Mouse (Mus musculus): ENCODE data around the gene Plcl2.

Plcl2 gene

GRCm38 (mm10) chr17:50730896-50731295 is 221.7 kb downstream of the Plcl2 start:
- no peak for DNase-seq (ENCODE audit: low read depth, low spot score)
- H3K27me3 ChIP-seq (ENCODE audit: control insufficient read depth, insufficient read depth, low read length, poor library complexity, severe bottlenecking): no peaks in the 10 kb centered on the region
- no peaks in the 10 kb centered on the region for H3K36me3 ChIP-seq (ENCODE audit: control insufficient read depth, insufficient read depth, low read length, poor library complexity, severe bottlenecking)

- no peaks in the 10 kb centered on the region for H3K36me3 ChIP-seq (ENCODE audit: control insufficient read depth, insufficient read depth, low read length, poor library complexity, severe bottlenecking)
- peak; percentile 20 for DNase-seq (ENCODE audit: low read depth, low spot score)
- no peaks in the 10 kb centered on the region for H3K27me3 ChIP-seq (ENCODE audit: control insufficient read depth, insufficient read depth, low read length, poor library complexity, severe bottlenecking)
Observed at GRCm38 (mm10) chr17:50731876-50732275, 222.7 kb downstream of the Plcl2 start.

- H3K27me3 ChIP-seq (ENCODE audit: control insufficient read depth, insufficient read depth, low read length, poor library complexity, severe bottlenecking): no peaks in the 10 kb centered on the region
- no peaks in the 10 kb centered on the region for H3K36me3 ChIP-seq (ENCODE audit: control insufficient read depth, insufficient read depth, low read length, poor library complexity, severe bottlenecking)
- no peak for DNase-seq (ENCODE audit: low read depth, low spot score)
Observed at GRCm38 (mm10) chr17:50733390-50733789, 224.2 kb downstream of the Plcl2 start.

- Histone ChIP-seq H3K36me3 (ENCODE audit: control insufficient read depth, insufficient read depth, low read length, poor library complexity, severe bottlenecking) (no peaks in the 10 kb centered on the region), H3K27me3 (ENCODE audit: control insufficient read depth, insufficient read depth, low read length, poor library complexity, severe bottlenecking) (no peaks in the 10 kb centered on the region)
- DNase-seq (ENCODE audit: low read depth, low spot score): no peak
Observed at GRCm38 (mm10) chr17:50734781-50735180, 225.6 kb downstream of the Plcl2 start.

GRCm38 (mm10) chr17:50735382-50735954 is 226.3 kb downstream of the Plcl2 start:
- DNase-seq (ENCODE audit: low read depth, low spot score): no peak
- Histone ChIP-seq H3K36me3 (ENCODE audit: control insufficient read depth, insufficient read depth, low read length, poor library complexity, severe bottlenecking) (no peaks in the 10 kb centered on the region), H3K27me3 (ENCODE audit: control insufficient read depth, insufficient read depth, low read length, poor library complexity, severe bottlenecking) (no peaks in the 10 kb centered on the region)

GRCm38 (mm10) chr17:50735955-50736533 is 226.8 kb downstream of the Plcl2 start:
- H3K36me3 ChIP-seq (ENCODE audit: control insufficient read depth, insufficient read depth, low read length, poor library complexity, severe bottlenecking): no peaks in the 10 kb centered on the region
- H3K27me3 ChIP-seq (ENCODE audit: control insufficient read depth, insufficient read depth, low read length, poor library complexity, severe bottlenecking): no peaks in the 10 kb centered on the region
- DNase-seq (ENCODE audit: low read depth, low spot score): no peak

GRCm38 (mm10) chr17:50737068-50737467 is 227.9 kb downstream of the Plcl2 start:
- Histone ChIP-seq H3K36me3 (ENCODE audit: control insufficient read depth, insufficient read depth, low read length, poor library complexity, severe bottlenecking) (no peaks in the 10 kb centered on the region), H3K27me3 (ENCODE audit: control insufficient read depth, insufficient read depth, low read length, poor library complexity, severe bottlenecking) (no peaks in the 10 kb centered on the region)
- DNase-seq (ENCODE audit: low read depth, low spot score): no peak

All from splenic B cell, adult 2 months (primary cell).